Mouse (Mus musculus): ENCODE measurements at regions not wholly inside any gene's neighbourhood (a gene's known extent, or its start where the extent isn't known, plus 50 kb on each side); places are given as distances from the start of the nearest gene placed in this dataset.

- no peak for DNase-seq (ENCODE audit: low spot score)
- Histone ChIP-seq H3K9me3 (ENCODE audit: control insufficient read depth, low read length) (no peaks in the 10 kb centered on the region), H3K4me1 (replicated peaks; ENCODE audit: control insufficient read depth, insufficient read depth, low read length) (no peaks in the 10 kb centered on the region), H3K36me3 (ENCODE audit: control insufficient read depth, insufficient read depth, low read length) (no peaks in the 10 kb centered on the region), H3K4me3 (ENCODE audit: low read depth, low read length) (no peak overlapping the region), H3K9ac (ENCODE audit: low read depth, low read length) (no peak overlapping the region), H3K27ac (ENCODE audit: low read depth, low read length) (no peak overlapping the region), H3K27me3 (ENCODE audit: control insufficient read depth, insufficient read depth, low read length) (no peaks in the 10 kb centered on the region), H3K4me2 (replicated peaks; ENCODE audit: low read depth, low read length) (no peak overlapping the region)
- WGBS, result 56% methylated on average over 11 of the region's 11 CpGs
- ATAC-seq (ENCODE audit: low FRiP score), result no peak
Observed at GRCm38 (mm10) chr14:33808593-33809265, 114.7 kb upstream of the Gdf10 start.

- 64% methylated on average over 4 of the region's 4 CpGs for WGBS
- Histone ChIP-seq H3K4me2 (replicated peaks; ENCODE audit: low read depth, low read length) (no peak overlapping the region), H3K4me1 (replicated peaks; ENCODE audit: control insufficient read depth, insufficient read depth, low read length) (no peaks in the 10 kb centered on the region), H3K27ac (ENCODE audit: low read depth, low read length) (no peak overlapping the region), H3K27me3 (ENCODE audit: control insufficient read depth, insufficient read depth, low read length) (no peaks in the 10 kb centered on the region), H3K9me3 (ENCODE audit: control insufficient read depth, low read length) (no peaks in the 10 kb centered on the region), H3K4me3 (ENCODE audit: low read depth, low read length) (no peak overlapping the region), H3K36me3 (ENCODE audit: control insufficient read depth, insufficient read depth, low read length) (no peaks in the 10 kb centered on the region), H3K9ac (ENCODE audit: low read depth, low read length) (no peak overlapping the region)
- DNase-seq (ENCODE audit: low spot score), result no peak
- ATAC-seq (ENCODE audit: low FRiP score), result no peak
Observed at GRCm38 (mm10) chr14:33810584-33810983, 112.8 kb upstream of the Gdf10 start.

GRCm38 (mm10) chr14:33811241-33811640 is 112.1 kb upstream of the Gdf10 start:
- Histone ChIP-seq H3K36me3 (ENCODE audit: control insufficient read depth, insufficient read depth, low read length) (no peaks in the 10 kb centered on the region), H3K27me3 (ENCODE audit: control insufficient read depth, insufficient read depth, low read length) (no peaks in the 10 kb centered on the region), H3K4me2 (replicated peaks; ENCODE audit: low read depth, low read length) (no peak overlapping the region), H3K27ac (ENCODE audit: low read depth, low read length) (no peak overlapping the region), H3K4me3 (ENCODE audit: low read depth, low read length) (no peak overlapping the region), H3K9ac (ENCODE audit: low read depth, low read length) (no peak overlapping the region), H3K9me3 (ENCODE audit: control insufficient read depth, low read length) (no peaks in the 10 kb centered on the region), H3K4me1 (replicated peaks; ENCODE audit: control insufficient read depth, insufficient read depth, low read length) (no peaks in the 10 kb centered on the region)
- ATAC-seq (ENCODE audit: low FRiP score), result no peak
- DNase-seq (ENCODE audit: low spot score), result no peak
- 63% methylated on average over 3 of the region's 3 CpGs for whole genome bisulfite sequencing

GRCm38 (mm10) chr14:33812266-33812665 is 111.1 kb upstream of the Gdf10 start:
- no peak overlapping the region for H3K4me2 ChIP-seq (replicated peaks; ENCODE audit: low read depth, low read length)
- no peaks in the 10 kb centered on the region for H3K4me1 ChIP-seq (replicated peaks; ENCODE audit: control insufficient read depth, insufficient read depth, low read length)
- no peak overlapping the region for H3K27ac ChIP-seq (ENCODE audit: low read depth, low read length)
- no peaks in the 10 kb centered on the region for H3K27me3 ChIP-seq (ENCODE audit: control insufficient read depth, insufficient read depth, low read length)
- no peaks in the 10 kb centered on the region for H3K9me3 ChIP-seq (ENCODE audit: control insufficient read depth, low read length)
- no peak for ATAC-seq (ENCODE audit: low FRiP score)
- 87% methylated on average over 8 of the region's 8 CpGs for WGBS
- no peak overlapping the region for H3K4me3 ChIP-seq (ENCODE audit: low read depth, low read length)
- no peak for DNase-seq (ENCODE audit: low spot score)
- no peak overlapping the region for H3K9ac ChIP-seq (ENCODE audit: low read depth, low read length)
- no peaks in the 10 kb centered on the region for H3K36me3 ChIP-seq (ENCODE audit: control insufficient read depth, insufficient read depth, low read length)

GRCm38 (mm10) chr14:33812772-33813171 is 110.6 kb upstream of the Gdf10 start:
- H3K27ac ChIP-seq (ENCODE audit: low read depth, low read length), result no peak overlapping the region
- no peak overlapping the region for H3K4me2 ChIP-seq (replicated peaks; ENCODE audit: low read depth, low read length)
- no peak for ATAC-seq (ENCODE audit: low FRiP score)
- no peak overlapping the region for H3K9ac ChIP-seq (ENCODE audit: low read depth, low read length)
- no peaks in the 10 kb centered on the region for H3K36me3 ChIP-seq (ENCODE audit: control insufficient read depth, insufficient read depth, low read length)
- H3K4me1 ChIP-seq (replicated peaks; ENCODE audit: control insufficient read depth, insufficient read depth, low read length), result no peaks in the 10 kb centered on the region
- WGBS, result 86% methylated on average over 4 of the region's 4 CpGs
- H3K4me3 ChIP-seq (ENCODE audit: low read depth, low read length), result no peak overlapping the region
- DNase-seq (ENCODE audit: low spot score), result no peak
- H3K27me3 ChIP-seq (ENCODE audit: control insufficient read depth, insufficient read depth, low read length), result no peaks in the 10 kb centered on the region
- no peaks in the 10 kb centered on the region for H3K9me3 ChIP-seq (ENCODE audit: control insufficient read depth, low read length)

GRCm38 (mm10) chr14:33813274-33813673 is 110.1 kb upstream of the Gdf10 start:
- H3K27me3 ChIP-seq (ENCODE audit: control insufficient read depth, insufficient read depth, low read length), result no peaks in the 10 kb centered on the region
- DNase-seq (ENCODE audit: low spot score) (no peak), ATAC-seq (ENCODE audit: low FRiP score) (no peak)
- WGBS, result 92% methylated on average over 3 of the region's 3 CpGs
- no peaks in the 10 kb centered on the region for H3K9me3 ChIP-seq (ENCODE audit: control insufficient read depth, low read length)
- no peak overlapping the region for H3K27ac ChIP-seq (ENCODE audit: low read depth, low read length)
- H3K4me1 ChIP-seq (replicated peaks; ENCODE audit: control insufficient read depth, insufficient read depth, low read length), result no peaks in the 10 kb centered on the region
- no peak overlapping the region for H3K9ac ChIP-seq (ENCODE audit: low read depth, low read length)
- no peak overlapping the region for H3K4me3 ChIP-seq (ENCODE audit: low read depth, low read length)
- no peak overlapping the region for H3K4me2 ChIP-seq (replicated peaks; ENCODE audit: low read depth, low read length)
- no peaks in the 10 kb centered on the region for H3K36me3 ChIP-seq (ENCODE audit: control insufficient read depth, insufficient read depth, low read length)

GRCm38 (mm10) chr14:33814107-33814506 is 109.3 kb upstream of the Gdf10 start:
- ATAC-seq (ENCODE audit: low FRiP score) (no peak), DNase-seq (ENCODE audit: low spot score) (no peak)
- no peak overlapping the region for H3K9ac ChIP-seq (ENCODE audit: low read depth, low read length)
- H3K4me2 ChIP-seq (replicated peaks; ENCODE audit: low read depth, low read length), result no peak overlapping the region
- no peaks in the 10 kb centered on the region for H3K4me1 ChIP-seq (replicated peaks; ENCODE audit: control insufficient read depth, insufficient read depth, low read length)
- no peak overlapping the region for H3K27ac ChIP-seq (ENCODE audit: low read depth, low read length)
- 83% methylated on average over 1 of the region's 1 CpGs for WGBS
- no peaks in the 10 kb centered on the region for H3K27me3 ChIP-seq (ENCODE audit: control insufficient read depth, insufficient read depth, low read length)
- no peaks in the 10 kb centered on the region for H3K9me3 ChIP-seq (ENCODE audit: control insufficient read depth, low read length)
- no peaks in the 10 kb centered on the region for H3K36me3 ChIP-seq (ENCODE audit: control insufficient read depth, insufficient read depth, low read length)
- no peak overlapping the region for H3K4me3 ChIP-seq (ENCODE audit: low read depth, low read length)

- Histone ChIP-seq H3K4me1 (replicated peaks; ENCODE audit: control insufficient read depth, insufficient read depth, low read length) (no peaks in the 10 kb centered on the region), H3K9ac (ENCODE audit: low read depth, low read length) (no peak overlapping the region), H3K36me3 (ENCODE audit: control insufficient read depth, insufficient read depth, low read length) (no peaks in the 10 kb centered on the region), H3K27ac (ENCODE audit: low read depth, low read length) (no peak overlapping the region), H3K9me3 (ENCODE audit: control insufficient read depth, low read length) (no peaks in the 10 kb centered on the region), H3K27me3 (ENCODE audit: control insufficient read depth, insufficient read depth, low read length) (no peaks in the 10 kb centered on the region), H3K4me3 (ENCODE audit: low read depth, low read length) (no peak overlapping the region), H3K4me2 (replicated peaks; ENCODE audit: low read depth, low read length) (no peak overlapping the region)
- no peak for DNase-seq (ENCODE audit: low spot score)
- 83% methylated on average over 2 of the region's 2 CpGs for WGBS
- no peak for ATAC-seq (ENCODE audit: low FRiP score)
Observed at GRCm38 (mm10) chr14:33814599-33814998, 108.8 kb upstream of the Gdf10 start.

- H3K9ac ChIP-seq (ENCODE audit: low read depth, low read length), result no peak overlapping the region
- H3K4me2 ChIP-seq (replicated peaks; ENCODE audit: low read depth, low read length), result no peak overlapping the region
- WGBS, result 92% methylated on average over 14 of the region's 14 CpGs
- H3K27ac ChIP-seq (ENCODE audit: low read depth, low read length), result no peak overlapping the region
- ATAC-seq (ENCODE audit: low FRiP score) (no peak), DNase-seq (ENCODE audit: low spot score) (no peak)
- no peaks in the 10 kb centered on the region for H3K27me3 ChIP-seq (ENCODE audit: control insufficient read depth, insufficient read depth, low read length)
- no peaks in the 10 kb centered on the region for H3K9me3 ChIP-seq (ENCODE audit: control insufficient read depth, low read length)
- no peak overlapping the region for H3K4me3 ChIP-seq (ENCODE audit: low read depth, low read length)
- H3K4me1 ChIP-seq (replicated peaks; ENCODE audit: control insufficient read depth, insufficient read depth, low read length), result no peaks in the 10 kb centered on the region
- no peaks in the 10 kb centered on the region for H3K36me3 ChIP-seq (ENCODE audit: control insufficient read depth, insufficient read depth, low read length)
Observed at GRCm38 (mm10) chr14:33820541-33821260, 102.7 kb upstream of the Gdf10 start.
